Mouse (Mus musculus) heart, postnatal 0 days (tissue): ENCODE data around the gene Eef1a2. TPM values are rescaled to one million over a fixed set of nuclear protein-coding genes. Genes with fewer than 3 reads are reported as not detected.

Experiments
- ATAC-seq: fragments of 200-750 bp; cut with Nextera tagmentation; 2 replicates; pipeline ENCODE4 v1.8.0; 2017; ENCODE audit warnings: low read depth, moderate number of reproducible peaks, moderate library complexity; ENCODE audit not compliant: insufficient read depth
- DNase-seq: peaks from one replicate; pipeline ENCODE4 v3.0.0-alpha.2; 2016; ENCODE audit warnings: low spot score
- H3K27ac ChIP-seq: fragments of 300-500 bp; sonication (generic); 2 replicates; pipeline ENCODE4 v1.5.1; 2014; ENCODE audit warnings: low read depth, mild to moderate bottlenecking
- H3K27me3 ChIP-seq: fragments of 300-500 bp; sonication (generic); 2 replicates; pipeline ENCODE4 v1.6.1; 2014; ENCODE audit warnings: low read length, mixed read lengths; ENCODE audit not compliant: control insufficient read depth, insufficient read depth
- H3K36me3 ChIP-seq: fragments of 300-500 bp; sonication (generic); replicated peaks from 2 replicates; pipeline ENCODE4 v1.6.1; 2014; ENCODE audit warnings: low read length, mixed read lengths; ENCODE audit not compliant: control insufficient read depth, insufficient read depth
- H3K4me1 ChIP-seq: fragments of 300-500 bp; sonication (generic); 2 replicates; pipeline ENCODE4 v1.6.1; 2014; ENCODE audit warnings: antibody characterized with exemption; ENCODE audit not compliant: control insufficient read depth, insufficient read depth
- H3K4me2 ChIP-seq: fragments of 300-500 bp; sonication (generic); 2 replicates; pipeline ENCODE4 v1.6.1; 2014; ENCODE audit warnings: low read depth, mild to moderate bottlenecking, low read length, moderate library complexity
- H3K4me3 ChIP-seq: fragments of 300-500 bp; sonication (generic); 2 replicates; pipeline ENCODE4 v1.5.1; 2014; ENCODE audit warnings: low read depth, low read length
- H3K9ac ChIP-seq: fragments of 300-500 bp; sonication (generic); replicated peaks from 2 replicates; pipeline ENCODE4 v1.6.1; 2014; ENCODE audit warnings: low read depth, low read length, mixed read lengths
- H3K9me3 ChIP-seq: fragments of 300-500 bp; sonication (generic); replicated peaks from 2 replicates; pipeline ENCODE4 v1.6.1; 2016; ENCODE audit warnings: low read length; ENCODE audit not compliant: control insufficient read depth
- CTCF ChIP-seq: IDR thresholded peaks from 2 replicates; pipeline ENCODE4 v1.5.1; 2016; ENCODE audit warnings: antibody characterized with exemption, control low read depth, low read depth
- EP300 ChIP-seq: IDR thresholded peaks from 2 replicates; pipeline ENCODE4 v1.6.1; 2016; ENCODE audit warnings: antibody characterized with exemption, low read depth
- WGBS: fragments of 180-500 bp; shearing (Covaris S2); extraction: QIAGEN DNeasy Blood & Tissue Kit; methylation state at CpG from one replicate; pipeline ENCODE4 v1.1.7; 2014; 5-methylcytosine and 5-hydroxymethylcytosine counted together
- polyA plus RNA-seq: library from polyadenylated mRNA; unstranded; fragments of >200 nt; fragmentation: Nextera tagmentation; extraction: Ambion mirVana; gene quantifications from 2 replicates; pipeline ENCODE4 v1.2.1, GENCODE M21; 2015
- total RNA-seq: library from RNA; depleted of rRNA; stranded (reverse); fragments of >200 nt; gene quantifications from 2 replicates; pipeline ENCODE4 v1.2.3, GENCODE M21; 2014; ENCODE audit warnings: low replicate concordance

The Eef1a2 gene
- total and polyA plus RNA-seq, 2 experiments from 2014 or later: 19.9 to 291 TPM

- Histone ChIP-seq H3K4me2 (peak overlapping the region; percentile 41; the same call in 1 of the 2 replicates), H3K9me3 (no peaks in the 10 kb centered on the region), H3K27ac (peak overlapping the region; percentile 86), H3K9ac (no peak overlapping the region), H3K27me3 (peaks cover 13% of the 10 kb centered on the region; the same call in 1 of the 2 replicates), H3K36me3 (peaks cover 2% of the 10 kb centered on the region; the same call in 1 of the 2 replicates), H3K4me3 (no peak overlapping the region), H3K4me1 (peaks cover 46% of the 10 kb centered on the region)
- no peak for DNase-seq
- no peak for TF ChIP-seq CTCF
- ATAC-seq: no peak
- 80% methylated on average over 2 of the region's 2 CpGs for WGBS
Measured at GRCm38 (mm10) chr2:181158471-181158870, 1.7 kb upstream of the Eef1a2 start.

- 68% methylated on average over 6 of the region's 6 CpGs for WGBS
- peak; percentile 42 for DNase-seq
- Histone ChIP-seq H3K4me2 (no peak overlapping the region), H3K36me3 (peaks cover 9% of the 10 kb centered on the region), H3K9me3 (no peaks in the 10 kb centered on the region), H3K9ac (no peak overlapping the region), H3K27me3 (peaks cover 13% of the 10 kb centered on the region; the same call in 1 of the 2 replicates), H3K4me1 (peaks cover 46% of the 10 kb centered on the region), H3K27ac (peak overlapping the region; percentile 86), H3K4me3 (no peak overlapping the region)
- ATAC-seq: no peak
- TF ChIP-seq CTCF (no peak), EP300 (no peak)
Measured at GRCm38 (mm10) chr2:181157716-181158302, 995 bp upstream of the Eef1a2 start.

- no peak for ATAC-seq
- no peak overlapping the region for H3K9ac ChIP-seq
- no peak for DNase-seq
- H3K27ac ChIP-seq: peak overlapping the region; percentile 92
- peak overlapping the region; percentile 63 for H3K4me3 ChIP-seq
- H3K27me3 ChIP-seq: peaks cover 13% of the 10 kb centered on the region; the same call in 1 of the 2 replicates
- H3K4me1 ChIP-seq: peaks cover 46% of the 10 kb centered on the region
- 64% methylated on average over 4 of the region's 4 CpGs for WGBS
- TF ChIP-seq CTCF (no peak), EP300 (no peak)
- H3K4me2 ChIP-seq: peak overlapping the region; percentile 64
- no peaks in the 10 kb centered on the region for H3K9me3 ChIP-seq
- peaks cover 14% of the 10 kb centered on the region for H3K36me3 ChIP-seq
Measured at GRCm38 (mm10) chr2:181157180-181157579, 366 bp upstream of the Eef1a2 start.

GRCm38 (mm10) chr2:181155801-181156200, 1.0 kb downstream of the Eef1a2 start:
- Histone ChIP-seq H3K4me3 (peak overlapping the region; percentile 63), H3K9ac (peak overlapping the region; percentile 75), H3K4me2 (peak overlapping the region; percentile 64), H3K9me3 (no peaks in the 10 kb centered on the region), H3K36me3 (peaks cover 22% of the 10 kb centered on the region), H3K27ac (peak overlapping the region; percentile 92), H3K4me1 (peaks cover 46% of the 10 kb centered on the region), H3K27me3 (peaks cover 13% of the 10 kb centered on the region; the same call in 1 of the 2 replicates)
- TF ChIP-seq EP300 (no peak), CTCF (no peak)
- DNase-seq: no peak
- peak; percentile 25; the same call in 1 of the 2 replicates for ATAC-seq
- 22% methylated on average over 4 of the region's 4 CpGs for WGBS

GRCm38 (mm10) chr2:181154831-181155415, 1.9 kb downstream of the Eef1a2 start:
- peak overlapping the region; percentile 63 for H3K4me3 ChIP-seq
- no peaks in the 10 kb centered on the region for H3K9me3 ChIP-seq
- no peak overlapping the region for H3K9ac ChIP-seq
- H3K4me1 ChIP-seq: peaks cover 43% of the 10 kb centered on the region
- peaks cover 13% of the 10 kb centered on the region; the same call in 1 of the 2 replicates for H3K27me3 ChIP-seq
- H3K4me2 ChIP-seq: peak overlapping the region; percentile 64
- peaks cover 30% of the 10 kb centered on the region for H3K36me3 ChIP-seq
- TF ChIP-seq CTCF: no peak
- no peak for TF ChIP-seq EP300
- peak; percentile 65 for DNase-seq
- peak overlapping the region; percentile 92 for H3K27ac ChIP-seq
- 46% methylated on average over 8 of the region's 8 CpGs for WGBS
- ATAC-seq: no peak
